Mouse (Mus musculus): ENCODE measurements around the gene Zc3h12c.

- TF ChIP-seq CTCF (IDR thresholded peaks at IDR 0.05; ENCODE audit: insufficient read depth, low read depth, low read length) (no peak), POLR2A (IDR thresholded peaks at IDR 0.05; ENCODE audit: insufficient read depth, low read depth, low read length) (no peak)
Measured at GRCm38 (mm10) chr9:52092311-52092710, 76.1 kb downstream of the Zc3h12c start.

All from olfactory bulb, adult 2 months (tissue).